Mouse (Mus musculus) c-Kit-positive CD71-positive TER-119-negative erythroid progenitor cells, embryonic 14.5 days (primary cell): ENCODE data around the gene Calm1.
"Not testable (repeated sequence)": the region's sequence is repeated elsewhere in the genome, so short reads cannot be mapped to it uniquely, and the experiment has no call there.

Experiments
- DNase-seq: peaks from one replicate; pipeline ENCODE4 v3.0.0-alpha.2; 2013; ENCODE audit warnings: low read depth

Gene Calm1

DNA sequence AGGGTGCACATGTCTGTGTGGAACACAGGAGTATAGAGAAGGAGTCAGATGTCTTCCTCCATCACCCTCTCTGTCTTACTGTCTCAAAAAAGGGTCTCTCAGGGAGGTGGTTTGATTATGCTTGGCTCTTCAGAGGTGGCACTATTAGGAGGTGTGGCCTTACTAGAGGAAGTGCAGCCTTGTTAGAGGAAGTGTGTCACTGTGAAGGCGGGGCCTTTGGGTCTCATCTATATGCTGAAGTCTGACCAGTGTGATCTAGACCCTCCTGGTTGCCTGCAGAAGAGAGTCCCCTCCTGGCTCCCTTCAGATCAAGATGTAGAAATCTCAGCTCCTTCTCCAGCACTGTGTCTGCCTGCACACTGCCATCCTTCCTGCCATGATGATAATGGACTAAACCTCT, 5.1 kb upstream of the Calm1 start:
- no peak for DNase-seq

DNA sequence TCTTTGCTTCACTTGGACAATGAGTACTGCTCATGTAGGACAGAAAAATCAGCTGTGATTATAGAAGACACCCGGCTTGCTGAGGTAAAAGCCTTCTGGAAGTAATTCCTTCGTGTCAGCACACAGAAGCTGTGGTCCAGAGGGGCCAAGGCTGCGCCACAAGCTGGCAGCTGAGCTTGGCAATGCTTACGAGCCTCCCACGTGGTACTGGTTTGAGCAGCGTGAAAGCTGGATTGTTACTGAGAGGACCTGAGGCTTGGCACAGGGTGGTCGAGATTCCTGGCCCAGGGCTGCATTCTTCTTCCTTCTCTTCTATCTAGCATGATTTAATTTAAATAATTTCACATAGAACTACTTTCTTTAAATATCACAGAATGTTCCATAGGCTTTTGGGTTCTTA, 2.4 kb upstream of the Calm1 start:
- DNase-seq: no peak

DNA sequence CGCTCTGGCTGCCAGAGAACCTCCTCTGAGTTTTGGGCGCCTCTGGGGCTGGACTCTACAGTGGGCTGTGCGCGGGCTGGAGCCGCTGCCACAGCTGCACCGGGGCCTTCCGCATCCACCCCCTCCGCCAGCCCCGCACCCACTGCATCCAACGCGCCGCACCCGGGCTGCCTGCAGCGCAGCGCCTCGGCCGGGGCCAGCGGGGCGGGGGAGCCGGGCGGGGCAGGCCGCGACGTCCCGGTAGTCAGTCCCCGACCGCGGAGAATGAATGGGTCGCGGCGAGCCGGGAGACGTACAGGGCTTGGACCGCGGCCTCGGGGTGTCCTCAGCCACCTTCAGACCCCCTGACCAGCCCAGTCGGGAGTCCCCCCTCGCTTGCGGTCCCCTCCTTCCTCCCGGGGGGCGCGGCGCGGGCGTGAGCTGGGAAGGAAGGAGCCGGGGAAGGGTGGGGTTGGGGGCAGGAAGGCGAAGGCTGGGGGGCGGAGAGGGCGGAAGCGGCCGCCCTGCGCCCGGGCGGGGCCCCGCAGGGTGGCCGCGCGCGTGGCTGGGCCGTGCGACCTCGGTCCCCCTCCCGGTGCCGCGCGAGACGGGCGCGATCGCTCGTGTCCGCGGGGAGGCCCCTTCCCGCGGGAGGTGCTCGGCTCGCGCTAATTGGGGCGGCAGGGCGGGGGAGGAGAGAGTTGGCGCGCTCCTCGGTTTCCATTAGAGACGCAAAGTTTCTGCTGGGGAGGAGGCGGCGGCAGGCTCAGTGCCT, 833 bp downstream of the Calm1 start:
- DNase-seq: peak; percentile 45

- peak; percentile 39 for DNase-seq
These were observed 1.6 kb downstream of the Calm1 start for GRCm38 (mm10) chr12:100200645-100201362.

DNA sequence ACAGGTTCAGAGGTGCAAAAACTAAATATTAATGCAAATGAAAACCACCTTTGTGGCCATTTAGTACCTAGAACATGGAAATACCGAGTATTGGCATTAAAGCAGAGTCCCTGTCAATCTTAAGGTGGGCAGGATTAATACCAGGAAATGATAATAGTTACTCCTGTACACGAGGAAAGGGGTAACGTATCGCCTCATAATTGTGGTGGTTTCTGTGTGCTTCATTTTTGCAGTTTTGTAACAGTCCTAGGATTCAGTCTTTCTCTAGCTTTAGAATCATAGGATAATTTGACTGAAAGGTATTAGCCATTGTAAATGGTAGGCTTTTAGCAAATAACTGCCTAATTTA, 2.1 kb downstream of the Calm1 start:
- peak; percentile 35 for DNase-seq

DNA sequence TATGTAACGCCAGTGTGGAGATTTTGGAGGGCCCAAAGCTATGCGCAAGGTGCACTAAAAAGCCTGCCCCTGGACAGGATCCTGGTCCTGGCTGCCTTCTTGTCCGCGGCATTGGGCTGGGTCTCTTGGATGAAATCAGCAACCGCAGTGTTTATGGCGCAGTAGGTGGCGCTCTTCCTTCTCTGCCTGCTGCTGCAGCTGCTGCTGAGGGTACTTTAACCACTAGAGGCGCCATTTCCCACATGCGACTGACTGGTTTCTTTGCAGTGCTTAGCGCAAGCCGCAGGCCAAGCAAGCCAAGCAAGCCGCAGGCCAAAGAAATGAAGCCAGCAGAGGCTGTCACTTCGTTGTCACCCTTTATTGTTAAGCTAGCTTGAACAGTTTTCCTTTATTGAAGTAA, 2.6 kb downstream of the Calm1 start:
- DNase-seq: peak; percentile 96

GRCm38 (mm10) chr12:100203759-100204158, 4.5 kb downstream of the Calm1 start:
- no peak for DNase-seq

DNA sequence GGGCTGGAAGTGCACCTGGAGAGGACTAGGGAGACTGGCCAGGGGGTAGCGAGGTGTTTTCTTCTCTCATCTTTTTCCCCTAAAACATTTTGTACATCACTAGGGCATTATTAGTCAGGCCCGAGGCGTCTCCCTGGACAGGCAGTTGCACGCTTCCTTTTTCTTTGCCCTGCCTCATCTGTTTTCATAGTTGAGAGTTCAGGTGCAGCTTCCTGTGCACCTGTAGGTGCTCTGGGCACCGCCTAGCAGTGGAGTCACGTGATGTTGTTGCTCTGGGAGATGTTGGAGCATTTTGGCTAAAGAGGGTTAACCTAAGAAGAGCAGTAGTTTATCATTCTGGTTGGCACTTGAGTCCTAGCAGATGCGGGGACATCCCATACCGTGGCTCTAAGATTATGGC, 5.9 kb downstream of the Calm1 start:
- no peak for DNase-seq

DNA sequence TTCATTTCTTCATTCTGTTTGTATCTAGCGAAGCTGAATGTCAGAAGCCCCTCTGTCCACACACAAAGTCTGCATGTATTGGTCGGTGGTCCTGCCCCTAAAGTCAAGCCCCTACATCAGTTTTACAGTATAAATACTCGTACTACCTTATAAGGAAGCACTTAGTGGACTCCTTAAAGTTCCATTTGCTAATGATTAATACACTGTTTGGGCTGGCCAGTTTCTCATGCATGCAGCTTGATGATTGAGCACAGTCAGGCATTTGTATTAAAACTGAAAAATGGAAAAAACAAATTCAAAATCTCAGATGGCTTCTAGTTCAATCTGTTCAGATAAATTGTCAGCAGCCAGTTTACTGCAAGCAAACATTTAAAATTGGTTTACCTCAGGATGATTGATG, 7.3 kb downstream of the Calm1 start:
- no peak for DNase-seq

- no peak for DNase-seq
These were observed 7.7 kb downstream of the Calm1 start for GRCm38 (mm10) chr12:100206926-100207325.

DNA sequence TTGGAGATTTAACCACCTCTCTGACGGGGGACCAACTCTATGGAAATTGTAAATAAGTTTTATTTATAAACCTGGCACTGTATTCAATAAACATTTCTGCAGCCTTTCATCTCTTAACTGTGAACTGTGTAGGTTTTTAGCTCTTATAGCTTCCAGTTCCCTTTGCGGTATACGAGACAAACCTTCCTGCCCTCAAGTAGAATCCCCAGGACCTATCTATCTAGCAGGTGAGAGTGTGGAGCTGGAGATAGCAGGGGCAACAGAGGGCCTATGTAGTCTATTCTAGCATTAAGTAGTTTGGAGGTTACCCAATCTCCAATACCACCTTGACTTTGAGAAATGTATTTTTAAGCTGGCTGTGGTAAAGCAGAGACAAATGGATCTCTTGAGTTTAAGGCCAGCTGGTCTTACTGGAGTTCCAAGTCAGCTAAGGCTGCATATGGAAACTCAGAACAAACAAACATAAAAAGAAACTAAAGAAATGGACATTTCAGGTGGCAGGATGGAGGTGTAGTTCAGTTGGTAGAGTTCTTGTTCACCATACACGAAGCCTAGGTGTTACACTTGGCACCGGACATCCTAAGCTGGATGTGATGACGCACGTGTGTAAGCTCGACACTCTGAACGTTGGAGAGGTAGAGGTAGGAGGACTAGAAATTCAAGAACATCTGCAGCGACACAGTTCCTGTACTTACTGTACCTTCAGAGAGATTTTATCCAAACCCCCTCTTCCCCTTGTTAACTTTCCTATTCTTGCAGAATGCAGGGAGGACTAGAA, 10.7 kb downstream of the Calm1 start:
- DNase-seq: peak; percentile 60

DNA sequence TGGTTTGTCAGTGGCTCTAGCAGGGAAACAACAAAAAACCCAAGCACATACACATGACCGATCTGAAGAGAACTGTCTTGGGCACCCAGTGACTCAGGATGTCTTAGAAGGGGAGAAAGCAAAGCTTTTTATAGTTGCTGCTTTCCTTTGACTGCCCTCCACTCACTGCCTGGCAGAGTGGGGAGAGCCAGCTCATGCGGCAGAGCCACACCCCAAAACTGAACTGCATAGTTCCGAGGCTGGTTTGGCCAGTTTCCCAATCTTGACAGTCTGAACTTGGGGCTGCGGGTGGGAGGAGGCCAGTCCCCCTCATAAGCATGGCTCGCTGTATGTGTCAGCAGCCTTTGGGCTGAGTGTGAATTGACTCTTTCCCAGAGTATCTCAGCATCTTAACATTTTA, 11.7 kb downstream of the Calm1 start:
- peak; percentile 46 for DNase-seq

- no peak for DNase-seq
These were observed 12.4 kb downstream of the Calm1 start for GRCm38 (mm10) chr12:100211453-100212185.

DNA sequence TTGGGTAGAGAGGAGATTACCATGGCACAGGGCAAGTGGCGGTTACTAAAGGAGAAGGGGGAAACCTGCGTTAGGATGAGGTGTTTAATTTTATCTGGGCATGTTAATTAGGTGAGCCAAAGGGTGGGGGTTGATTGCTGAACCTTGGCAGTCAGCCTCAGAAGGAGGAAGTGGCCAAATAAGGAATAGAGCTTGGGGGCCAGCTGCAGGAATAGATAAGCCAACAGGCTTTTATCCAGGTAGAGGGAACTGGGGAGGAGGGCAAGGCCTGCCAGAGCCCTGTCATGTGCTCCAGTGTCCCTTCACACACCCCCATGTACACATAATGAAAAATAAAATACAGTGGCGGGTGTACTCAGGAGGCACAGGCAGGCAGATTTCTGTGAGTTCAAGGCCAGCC, 13.2 kb downstream of the Calm1 start:
- DNase-seq: peak; percentile 65

DNA sequence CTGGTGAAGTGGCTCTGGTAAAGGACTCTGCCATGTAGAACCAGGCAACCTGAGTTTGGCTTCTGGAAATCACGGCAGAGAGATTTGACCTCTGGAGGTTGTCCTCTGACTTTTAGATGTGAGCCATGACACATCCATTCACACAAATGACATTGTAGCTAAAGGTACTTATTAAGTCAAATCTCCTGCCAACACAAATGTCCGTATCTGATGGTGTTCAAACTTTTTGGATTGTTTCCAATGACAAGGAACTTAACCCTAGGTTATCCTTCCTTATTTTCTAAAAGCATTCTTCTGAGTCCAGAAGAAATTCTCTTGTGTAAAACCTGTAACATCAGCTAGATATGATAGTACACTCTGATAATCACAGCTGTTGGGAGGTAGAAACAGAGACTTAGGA, 13.9 kb downstream of the Calm1 start:
- DNase-seq: no peak

- no peak for DNase-seq
These were observed 14.9 kb downstream of the Calm1 start for GRCm38 (mm10) chr12:100214156-100214555.

GRCm38 (mm10) chr12:100214738-100215137, 15.5 kb downstream of the Calm1 start:
- no peak for DNase-seq

- not testable (repeated sequence) for DNase-seq
These were observed 17.9 kb downstream of the Calm1 start for GRCm38 (mm10) chr12:100217087-100217486.

- DNase-seq: no peak
These were observed 20.8 kb downstream of the Calm1 start for GRCm38 (mm10) chr12:100220012-100220411.

- DNase-seq: no peak
These were observed 22.5 kb downstream of the Calm1 start for GRCm38 (mm10) chr12:100221608-100222321.

- DNase-seq: no peak
These were observed 23.2 kb downstream of the Calm1 start for GRCm38 (mm10) chr12:100222322-100222993.
